Mouse (Mus musculus): Measurements from ENCODE around the gene Mbd3. TPM values are rescaled to one million over a fixed set of nuclear protein-coding genes. Genes with fewer than 3 reads are reported as not detected.
A peak's percentile ranks its signal among the peaks of the same experiment; 100 is the strongest.

Gene Mbd3
- polyA plus RNA-seq, 1 experiment from 2014 or later: 174 TPM

- H3K9me3 ChIP-seq (replicated peaks; ENCODE audit: control insufficient read depth, low read length, poor library complexity, severe bottlenecking): no peaks in the 10 kb centered on the region
- peak overlapping the region; percentile 68 for H3K27ac ChIP-seq (ENCODE audit: low read length)
- H3K36me3 ChIP-seq (ENCODE audit: control insufficient read depth, insufficient read depth, low read length): no peaks in the 10 kb centered on the region
- peaks cover 9% of the 10 kb centered on the region for H3K4me1 ChIP-seq (ENCODE audit: control insufficient read depth, insufficient read depth, low read length)
- peak overlapping the region; percentile 48; the same call in 1 of the 2 replicates for H3K9ac ChIP-seq (ENCODE audit: low read depth, low read length)
- H3K4me2 ChIP-seq (ENCODE audit: low read length): peak overlapping the region; percentile 50
- peak; percentile 1; the same call in 1 of the 2 replicates for ATAC-seq
- no peaks in the 10 kb centered on the region for H3K27me3 ChIP-seq (ENCODE audit: control insufficient read depth, insufficient read depth, low read depth, low read length)
- peak overlapping the region; percentile 30 for H3K4me3 ChIP-seq (ENCODE audit: low read depth, low read length)
- 54% methylated on average over 9 of the region's 9 CpGs for WGBS
Observed at GRCm38 (mm10) chr10:80371983-80372382, 27.4 kb downstream of the Mbd3 start.

DNA sequence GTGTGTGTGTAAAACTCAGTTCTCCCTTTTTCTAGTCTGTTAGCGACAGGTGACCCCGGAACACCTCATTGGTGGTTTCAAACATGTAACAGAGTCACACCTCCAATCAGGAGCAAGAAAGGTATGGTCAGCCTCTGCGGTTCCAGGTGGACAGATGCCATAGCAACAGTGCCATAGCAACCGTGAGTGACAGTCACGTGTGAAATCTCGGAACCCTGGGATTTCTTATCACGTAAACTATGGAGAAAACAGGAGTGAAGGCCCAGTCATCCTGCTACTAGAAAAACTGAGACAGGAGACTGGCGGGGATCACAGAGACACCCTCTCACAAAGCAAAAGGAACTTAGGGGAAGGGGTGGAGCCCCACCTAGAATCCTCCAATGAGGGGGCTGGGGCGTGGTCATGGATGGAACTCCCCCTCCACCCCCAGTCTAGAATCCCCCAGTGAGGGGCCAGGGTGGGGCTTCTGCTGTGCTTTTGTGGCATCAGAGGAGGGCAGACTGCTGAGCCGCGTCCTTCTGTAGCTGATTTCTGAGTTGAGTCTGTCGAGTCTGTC lies 27.9 kb downstream of the Mbd3 start:
- peak overlapping the region; percentile 50 for H3K4me2 ChIP-seq (ENCODE audit: low read length)
- no peaks in the 10 kb centered on the region for H3K9me3 ChIP-seq (replicated peaks; ENCODE audit: control insufficient read depth, low read length, poor library complexity, severe bottlenecking)
- peak overlapping the region; percentile 68 for H3K27ac ChIP-seq (ENCODE audit: low read length)
- peak overlapping the region; percentile 48; the same call in 1 of the 2 replicates for H3K9ac ChIP-seq (ENCODE audit: low read depth, low read length)
- H3K4me3 ChIP-seq (ENCODE audit: low read depth, low read length): peak overlapping the region; percentile 30
- peaks cover 9% of the 10 kb centered on the region for H3K4me1 ChIP-seq (ENCODE audit: control insufficient read depth, insufficient read depth, low read length)
- peak; percentile 88 for ATAC-seq
- H3K27me3 ChIP-seq (ENCODE audit: control insufficient read depth, insufficient read depth, low read depth, low read length): no peaks in the 10 kb centered on the region
- H3K36me3 ChIP-seq (ENCODE audit: control insufficient read depth, insufficient read depth, low read length): no peaks in the 10 kb centered on the region
- WGBS: 3% methylated on average over 12 of the region's 12 CpGs

DNA sequence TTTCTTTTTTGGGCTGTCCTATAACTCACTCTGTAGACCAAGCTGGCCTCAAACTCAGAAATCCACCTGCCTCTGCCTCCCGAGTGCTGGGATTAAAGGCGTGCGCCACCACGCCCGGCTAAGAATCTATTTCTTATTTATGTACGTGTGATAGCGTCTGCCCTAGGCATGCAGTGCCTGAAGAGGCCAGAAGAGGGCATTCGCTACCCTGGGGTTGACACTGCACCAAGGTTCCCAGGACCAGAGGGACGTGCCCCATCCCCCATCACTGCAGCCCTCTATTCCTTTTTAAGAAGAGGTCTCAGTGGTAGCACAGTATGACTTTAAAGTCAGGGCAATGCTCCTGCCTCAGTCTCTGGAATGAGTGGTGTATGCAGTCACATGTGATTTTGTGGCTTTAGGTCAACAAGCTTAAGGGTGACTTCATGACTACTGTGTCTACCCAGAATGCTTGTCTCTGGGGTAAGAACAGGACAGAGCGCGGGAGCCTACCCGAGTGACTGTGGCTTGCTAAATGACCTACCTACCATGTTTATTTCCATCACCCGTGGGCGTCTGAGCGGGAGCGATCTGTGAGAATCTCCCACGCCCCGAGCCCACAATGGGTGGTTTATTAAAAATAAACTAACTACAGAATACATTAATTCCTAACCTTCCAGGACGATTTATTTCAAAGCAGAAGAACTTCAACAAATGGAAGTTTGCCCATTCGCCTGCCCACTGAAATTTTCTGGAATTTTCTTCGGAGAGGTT lies 29.2 kb downstream of the Mbd3 start:
- no peaks in the 10 kb centered on the region for H3K36me3 ChIP-seq (ENCODE audit: control insufficient read depth, insufficient read depth, low read length)
- H3K27ac ChIP-seq (ENCODE audit: low read length): no peak overlapping the region
- H3K4me3 ChIP-seq (ENCODE audit: low read depth, low read length): no peak overlapping the region
- 82% methylated on average over 21 of the region's 21 CpGs for WGBS
- H3K4me1 ChIP-seq (ENCODE audit: control insufficient read depth, insufficient read depth, low read length): peaks cover 9% of the 10 kb centered on the region
- no peak for ATAC-seq
- H3K27me3 ChIP-seq (ENCODE audit: control insufficient read depth, insufficient read depth, low read depth, low read length): no peaks in the 10 kb centered on the region
- H3K9ac ChIP-seq (ENCODE audit: low read depth, low read length): no peak overlapping the region
- no peak overlapping the region for H3K4me2 ChIP-seq (ENCODE audit: low read length)
- no peaks in the 10 kb centered on the region for H3K9me3 ChIP-seq (replicated peaks; ENCODE audit: control insufficient read depth, low read length, poor library complexity, severe bottlenecking)

GRCm38 (mm10) chr10:80368392-80368791 lies 31.0 kb downstream of the Mbd3 start:
- Histone ChIP-seq H3K9me3 (replicated peaks; ENCODE audit: control insufficient read depth, low read length, poor library complexity, severe bottlenecking) (no peaks in the 10 kb centered on the region), H3K27ac (ENCODE audit: low read length) (no peak overlapping the region), H3K27me3 (ENCODE audit: control insufficient read depth, insufficient read depth, low read depth, low read length) (no peaks in the 10 kb centered on the region; the same call in 1 of the 2 replicates), H3K4me3 (ENCODE audit: low read depth, low read length) (no peak overlapping the region), H3K9ac (ENCODE audit: low read depth, low read length) (no peak overlapping the region), H3K4me2 (ENCODE audit: low read length) (no peak overlapping the region), H3K36me3 (ENCODE audit: control insufficient read depth, insufficient read depth, low read length) (no peaks in the 10 kb centered on the region), H3K4me1 (ENCODE audit: control insufficient read depth, insufficient read depth, low read length) (peaks cover 12% of the 10 kb centered on the region)
- 89% methylated on average over 6 of the region's 6 CpGs for WGBS
- no peak for ATAC-seq

GRCm38 (mm10) chr10:80367954-80368353 lies 31.4 kb downstream of the Mbd3 start:
- Histone ChIP-seq H3K36me3 (ENCODE audit: control insufficient read depth, insufficient read depth, low read length) (no peaks in the 10 kb centered on the region), H3K4me1 (ENCODE audit: control insufficient read depth, insufficient read depth, low read length) (peaks cover 12% of the 10 kb centered on the region), H3K9me3 (replicated peaks; ENCODE audit: control insufficient read depth, low read length, poor library complexity, severe bottlenecking) (no peaks in the 10 kb centered on the region), H3K27me3 (ENCODE audit: control insufficient read depth, insufficient read depth, low read depth, low read length) (no peaks in the 10 kb centered on the region; the same call in 1 of the 2 replicates), H3K9ac (ENCODE audit: low read depth, low read length) (no peak overlapping the region), H3K27ac (ENCODE audit: low read length) (no peak overlapping the region), H3K4me2 (ENCODE audit: low read length) (no peak overlapping the region), H3K4me3 (ENCODE audit: low read depth, low read length) (no peak overlapping the region)
- ATAC-seq: no peak
- 57% methylated on average over 5 of the region's 5 CpGs for WGBS

GRCm38 (mm10) chr10:80365736-80366135 lies 33.6 kb downstream of the Mbd3 start:
- Histone ChIP-seq H3K4me1 (ENCODE audit: control insufficient read depth, insufficient read depth, low read length) (peaks cover 2% of the 10 kb centered on the region; the same call in 1 of the 2 replicates), H3K9me3 (replicated peaks; ENCODE audit: control insufficient read depth, low read length, poor library complexity, severe bottlenecking) (no peaks in the 10 kb centered on the region), H3K4me2 (ENCODE audit: low read length) (no peak overlapping the region), H3K4me3 (ENCODE audit: low read depth, low read length) (no peak overlapping the region), H3K27me3 (ENCODE audit: control insufficient read depth, insufficient read depth, low read depth, low read length) (no peaks in the 10 kb centered on the region; the same call in 1 of the 2 replicates), H3K36me3 (ENCODE audit: control insufficient read depth, insufficient read depth, low read length) (no peaks in the 10 kb centered on the region), H3K27ac (ENCODE audit: low read length) (no peak overlapping the region), H3K9ac (ENCODE audit: low read depth, low read length) (no peak overlapping the region)
- no peak for ATAC-seq
- WGBS: 72% methylated on average over 6 of the region's 6 CpGs

DNA sequence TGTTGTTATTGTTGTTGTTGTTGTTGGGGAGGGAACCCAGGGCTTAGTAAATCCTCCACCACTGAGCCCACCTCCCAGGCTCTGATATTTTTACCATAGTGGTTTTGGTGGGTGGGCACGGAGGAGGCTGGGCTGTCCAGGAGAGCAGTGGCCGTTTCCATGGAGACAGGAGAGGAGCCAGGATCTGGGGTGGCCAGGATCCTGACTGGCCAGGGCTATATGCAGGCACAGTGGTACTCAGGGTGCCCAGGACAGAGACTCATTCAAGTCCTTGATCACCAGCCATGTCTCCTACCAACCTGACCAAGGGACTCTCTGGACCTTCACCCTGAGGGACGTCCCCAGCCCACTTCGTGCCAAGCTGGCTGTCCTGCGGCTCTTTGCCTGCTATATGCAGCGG lies 35.6 kb downstream of the Mbd3 start:
- H3K9me3 ChIP-seq (replicated peaks; ENCODE audit: control insufficient read depth, low read length, poor library complexity, severe bottlenecking): no peaks in the 10 kb centered on the region
- peak; percentile 53; the same call in 1 of the 2 replicates for ATAC-seq
- no peak overlapping the region for H3K27ac ChIP-seq (ENCODE audit: low read length)
- H3K9ac ChIP-seq (ENCODE audit: low read depth, low read length): no peak overlapping the region
- peaks cover under 1% of the 10 kb centered on the region for H3K27me3 ChIP-seq (ENCODE audit: control insufficient read depth, insufficient read depth, low read depth, low read length)
- no peaks in the 10 kb centered on the region for H3K36me3 ChIP-seq (ENCODE audit: control insufficient read depth, insufficient read depth, low read length)
- no peak overlapping the region for H3K4me3 ChIP-seq (ENCODE audit: low read depth, low read length)
- 25% methylated on average over 6 of the region's 6 CpGs for WGBS
- H3K4me2 ChIP-seq (ENCODE audit: low read length): no peak overlapping the region
- peaks cover 2% of the 10 kb centered on the region; the same call in 1 of the 2 replicates for H3K4me1 ChIP-seq (ENCODE audit: control insufficient read depth, insufficient read depth, low read length)

DNA sequence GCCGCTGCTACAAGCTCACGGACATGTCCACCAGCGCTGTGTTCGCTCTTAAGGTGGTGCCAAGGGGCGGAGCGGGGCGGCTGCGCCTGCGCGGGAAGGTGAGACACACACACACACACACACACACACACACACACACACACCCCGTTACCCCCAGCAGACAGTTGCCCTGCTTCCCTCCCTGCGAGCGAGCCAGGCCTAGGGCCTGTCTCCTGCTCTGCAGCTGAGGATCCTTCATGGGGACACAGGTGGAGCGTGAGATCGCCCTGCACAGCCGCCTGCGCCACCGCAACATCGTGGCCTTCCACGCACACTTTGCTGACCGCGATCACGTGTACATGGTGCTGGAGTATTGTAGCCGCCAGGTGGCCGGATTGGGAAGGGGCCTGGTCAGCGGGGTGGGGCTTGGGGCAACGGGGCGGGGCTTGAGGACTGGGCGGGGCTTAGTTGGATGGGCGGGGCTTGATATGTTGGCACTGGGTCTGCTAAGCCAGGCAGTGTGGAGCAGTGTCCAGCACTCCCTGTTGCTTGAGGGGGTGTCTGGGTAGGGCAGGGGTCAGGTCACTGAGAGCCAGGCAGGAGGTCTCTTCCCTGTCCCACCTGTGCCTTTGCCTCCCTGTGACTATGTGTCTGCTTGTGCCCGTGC lies 41.2 kb downstream of the Mbd3 start:
- Histone ChIP-seq H3K4me3 (ENCODE audit: low read depth, low read length) (peak overlapping the region; percentile 40), H3K9me3 (replicated peaks; ENCODE audit: control insufficient read depth, low read length, poor library complexity, severe bottlenecking) (no peaks in the 10 kb centered on the region), H3K9ac (ENCODE audit: low read depth, low read length) (peak overlapping the region; percentile 59), H3K36me3 (ENCODE audit: control insufficient read depth, insufficient read depth, low read length) (no peaks in the 10 kb centered on the region), H3K27ac (ENCODE audit: low read length) (no peak overlapping the region), H3K4me1 (ENCODE audit: control insufficient read depth, insufficient read depth, low read length) (peaks cover 12% of the 10 kb centered on the region), H3K4me2 (ENCODE audit: low read length) (peak overlapping the region; percentile 68), H3K27me3 (ENCODE audit: control insufficient read depth, insufficient read depth, low read depth, low read length) (peaks cover 50% of the 10 kb centered on the region)
- ATAC-seq: peak; percentile 49
- 5% methylated on average over 29 of the region's 31 CpGs for WGBS

- Histone ChIP-seq H3K4me1 (ENCODE audit: control insufficient read depth, insufficient read depth, low read length) (peaks cover 12% of the 10 kb centered on the region), H3K27ac (ENCODE audit: low read length) (no peak overlapping the region), H3K9ac (ENCODE audit: low read depth, low read length) (peak overlapping the region; percentile 59; the same call in 1 of the 2 replicates), H3K36me3 (ENCODE audit: control insufficient read depth, insufficient read depth, low read length) (no peaks in the 10 kb centered on the region), H3K27me3 (ENCODE audit: control insufficient read depth, insufficient read depth, low read depth, low read length) (peaks cover 58% of the 10 kb centered on the region), H3K9me3 (replicated peaks; ENCODE audit: control insufficient read depth, low read length, poor library complexity, severe bottlenecking) (no peaks in the 10 kb centered on the region), H3K4me2 (ENCODE audit: low read length) (peak overlapping the region; percentile 68), H3K4me3 (ENCODE audit: low read depth, low read length) (peak overlapping the region; percentile 40)
- 32% methylated on average over 7 of the region's 7 CpGs for WGBS
- ATAC-seq: peak; percentile 46; the same call in 1 of the 2 replicates
Observed at GRCm38 (mm10) chr10:80357336-80357735, 42.0 kb downstream of the Mbd3 start.
